Mouse (Mus musculus) intestine, embryonic 14.5 days (tissue): ENCODE measurements around the gene Rhox4e. TPM values are rescaled to one million over a fixed set of nuclear protein-coding genes. Genes with fewer than 3 reads are reported as not detected.
"Not testable (repeated sequence)": the region's sequence is repeated elsewhere in the genome, so short reads cannot be mapped to it uniquely, and the experiment has no call there.

ENCODE experiments used
- ATAC-seq: fragments of 200-750 bp; cut with Nextera tagmentation; replicated peaks from 2 replicates; pipeline ENCODE4 v1.8.0; 2017; ENCODE audit warnings: low read depth, moderate number of reproducible peaks, moderate TSS enrichment, moderate library complexity; ENCODE audit not compliant: low FRiP score, low TSS enrichment
- DNase-seq: peaks from one replicate; pipeline ENCODE4 v3.0.0-alpha.2; 2018; ENCODE audit warnings: low spot score
- H3K27ac ChIP-seq: fragments of 300-500 bp; sonication (generic); 2 replicates; pipeline ENCODE4 v1.5.1; 2014; ENCODE audit warnings: low read depth, mild to moderate bottlenecking, control low read depth
- H3K27me3 ChIP-seq: fragments of 300-500 bp; sonication (generic); replicated peaks from 2 replicates; pipeline ENCODE4 v1.6.1; 2014; ENCODE audit warnings: low read length, control low read depth; ENCODE audit not compliant: control insufficient read depth, insufficient read depth
- H3K36me3 ChIP-seq: fragments of 300-500 bp; sonication (generic); 2 replicates; pipeline ENCODE4 v1.6.1; 2014; ENCODE audit warnings: low read length, control low read depth; ENCODE audit not compliant: control insufficient read depth, insufficient read depth
- H3K4me1 ChIP-seq: fragments of 300-500 bp; sonication (generic); replicated peaks from 2 replicates; pipeline ENCODE4 v1.6.1; 2014; ENCODE audit warnings: low read length, control low read depth, mixed read lengths; ENCODE audit not compliant: control insufficient read depth, insufficient read depth
- H3K4me2 ChIP-seq: fragments of 300-500 bp; sonication (generic); 2 replicates; pipeline ENCODE4 v1.6.1; 2014; ENCODE audit warnings: low read length
- H3K4me3 ChIP-seq: fragments of 300-500 bp; sonication (generic); 2 replicates; pipeline ENCODE4 v1.5.1; 2014; ENCODE audit warnings: low read depth, low read length, control low read depth, mixed read lengths
- H3K9ac ChIP-seq: fragments of 300-500 bp; sonication (generic); 2 replicates; pipeline ENCODE4 v1.6.1; 2014; ENCODE audit warnings: mild to moderate bottlenecking, low read length
- H3K9me3 ChIP-seq: fragments of 300-500 bp; sonication (generic); 2 replicates; pipeline ENCODE4 v1.6.1; 2016; ENCODE audit warnings: low read length, control low read depth; ENCODE audit not compliant: control insufficient read depth
- WGBS: fragments of 180-500 bp; shearing (Covaris S2); extraction: QIAGEN DNeasy Blood & Tissue Kit; methylation state at CpG from one replicate; pipeline ENCODE4 v1.1.7; 2014; 5-methylcytosine and 5-hydroxymethylcytosine counted together
- polyA plus RNA-seq: library from polyadenylated mRNA; unstranded; fragments of >200 nt; fragmentation: Nextera tagmentation; extraction: Ambion mirVana; gene quantifications from 2 replicates; pipeline ENCODE4 v1.2.1, GENCODE M21; 2014

Gene Rhox4e
- polyA plus RNA-seq, result not detected in 2 replicates

DNA sequence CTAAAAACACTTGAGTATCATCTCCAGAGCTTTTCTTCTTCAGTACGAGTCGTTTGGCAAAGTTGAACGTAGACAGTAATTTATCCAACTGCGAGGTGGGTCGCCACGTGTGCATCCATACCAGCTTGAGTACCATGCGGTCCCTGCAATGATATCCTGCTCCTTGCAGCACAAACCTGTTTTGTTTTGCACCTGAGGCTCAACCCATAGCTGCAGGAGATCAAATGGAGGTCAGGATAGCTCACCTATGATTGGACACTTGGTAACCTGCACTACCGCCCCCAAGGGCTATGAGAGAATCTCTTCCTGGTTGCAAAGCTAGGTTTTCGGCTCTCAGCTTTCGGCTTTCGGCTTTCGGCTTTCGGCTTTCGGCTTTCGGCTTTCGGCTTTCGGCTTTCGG, at the start of gene Rhox4e:
TSS of gene Rhox4e (plus strand) at position 301 of the 400 bp plus-strand sequence.
- not testable (repeated sequence) for H3K27me3 ChIP-seq, H3K36me3 ChIP-seq, DNase-seq, H3K27ac ChIP-seq, H3K4me3 ChIP-seq, H3K9ac ChIP-seq, H3K4me1 ChIP-seq, ATAC-seq, H3K4me2 ChIP-seq, H3K9me3 ChIP-seq
- 100% methylated on average over 10 of the region's 18 CpGs for WGBS

DNA sequence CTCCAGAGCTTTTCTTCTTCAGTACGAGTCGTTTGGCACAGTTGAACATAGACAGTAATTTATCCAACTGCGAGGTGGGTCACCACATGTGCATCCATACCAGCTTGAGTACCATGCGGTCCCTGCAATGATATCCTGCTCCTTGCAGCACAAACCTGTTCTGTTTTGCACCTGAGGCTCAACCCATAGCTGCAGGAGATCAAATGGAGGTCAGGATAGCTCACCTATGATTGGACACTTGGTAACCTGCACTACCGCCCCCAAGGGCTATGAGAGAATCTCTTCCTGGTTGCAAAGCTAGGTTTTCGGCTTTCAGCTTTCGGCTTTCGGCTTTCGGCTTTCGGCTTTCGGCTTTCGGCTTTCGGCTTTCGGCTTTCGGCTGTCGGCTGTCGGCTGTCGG, 43.2 kb upstream of the Rhox4e start, which contains the start of gene Rhox4d:
TSS of gene Rhox4d (plus strand) at position 301 of the 400 bp plus-strand sequence.
- H3K27ac ChIP-seq, H3K27me3 ChIP-seq, H3K4me1 ChIP-seq, DNase-seq, H3K4me2 ChIP-seq, H3K9me3 ChIP-seq, H3K9ac ChIP-seq, ATAC-seq, H3K36me3 ChIP-seq, H3K4me3 ChIP-seq: not testable (repeated sequence)
- WGBS, result 96% methylated on average over 15 of the region's 18 CpGs

DNA sequence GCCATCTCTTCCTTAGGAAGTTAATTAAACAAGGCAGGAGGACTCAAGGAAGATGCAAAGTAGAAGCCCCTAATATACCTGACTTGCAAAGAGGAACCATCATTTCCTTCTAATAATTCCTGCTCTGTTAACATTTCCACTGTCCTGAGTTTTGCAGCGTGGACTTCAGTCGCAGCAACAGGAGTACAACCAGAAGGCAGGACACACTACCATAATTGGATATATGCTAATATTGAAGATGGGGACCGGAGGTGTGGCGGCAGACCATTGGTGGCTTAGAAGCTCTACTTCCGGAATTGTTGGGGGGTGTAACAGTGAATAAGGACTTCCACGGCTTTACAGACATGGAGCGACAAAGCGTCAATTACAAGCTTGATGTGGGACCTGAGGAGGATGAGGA, 27.1 kb upstream of the Rhox4e start, which contains the start of gene Rhox2e:
TSS of gene Rhox2e (plus strand) at position 301 of the 400 bp plus-strand sequence.
- H3K4me1 ChIP-seq, H3K27ac ChIP-seq, H3K9me3 ChIP-seq, H3K27me3 ChIP-seq, DNase-seq, ATAC-seq, H3K36me3 ChIP-seq, H3K4me2 ChIP-seq, H3K9ac ChIP-seq, H3K4me3 ChIP-seq: not testable (repeated sequence)
- 100% methylated on average over 2 of the region's 8 CpGs for WGBS

DNA sequence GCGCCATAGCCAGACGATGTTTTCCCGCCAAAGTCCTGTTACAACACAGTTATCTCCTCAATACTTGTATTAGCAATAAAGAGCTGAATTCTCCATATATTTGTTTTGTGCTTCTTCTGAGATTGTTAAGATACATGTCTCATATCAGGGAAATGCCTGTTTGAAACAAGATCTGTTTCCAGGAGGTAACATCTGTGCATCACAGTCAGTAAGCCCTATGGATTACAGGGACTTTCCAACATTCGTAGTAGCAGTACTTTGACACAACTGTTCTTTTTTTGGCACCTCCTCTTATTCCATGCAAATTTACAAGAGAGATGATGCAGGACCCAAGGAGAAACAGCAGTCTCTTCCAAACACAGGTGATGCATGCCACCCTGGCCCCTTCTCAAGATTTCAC, 15.5 kb upstream of the Rhox4e start, which contains the start of gene Rhox3e:
TSS of gene Rhox3e (plus strand) at position 301 of the 400 bp plus-strand sequence.
- H3K4me1 ChIP-seq, ATAC-seq, H3K4me2 ChIP-seq, H3K9me3 ChIP-seq, H3K27ac ChIP-seq, H3K9ac ChIP-seq, H3K27me3 ChIP-seq, DNase-seq, H3K4me3 ChIP-seq, H3K36me3 ChIP-seq: not testable (repeated sequence)
- no CpG with 5 or more reads among the region's 4 CpGs for WGBS

DNA sequence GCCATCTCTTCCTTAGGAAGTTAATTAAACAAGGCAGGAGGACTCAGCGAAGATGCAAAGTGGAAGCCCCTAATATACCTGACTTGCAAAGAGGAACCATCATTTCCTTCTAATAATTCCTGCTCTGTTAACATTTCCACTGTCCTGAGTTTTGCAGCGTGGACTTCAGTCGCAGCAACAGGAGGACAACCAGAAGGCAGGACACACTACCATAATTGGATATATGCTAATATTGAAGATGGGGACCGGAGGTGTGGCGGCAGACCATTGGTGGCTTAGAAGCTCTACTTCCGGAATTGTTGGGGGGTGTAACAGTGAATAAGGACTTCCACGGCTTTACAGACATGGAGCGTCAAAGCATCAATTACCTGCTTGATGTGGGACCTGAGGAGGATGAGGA, 13.9 kb downstream of the Rhox4e start, which contains the start of gene Rhox2f:
TSS of gene Rhox2f (plus strand) at position 301 of the 400 bp plus-strand sequence.
- WGBS, result 85% methylated on average over 5 of the region's 8 CpGs
- ATAC-seq, H3K36me3 ChIP-seq, H3K27ac ChIP-seq, H3K4me3 ChIP-seq, DNase-seq, H3K4me2 ChIP-seq, H3K27me3 ChIP-seq, H3K4me1 ChIP-seq, H3K9ac ChIP-seq, H3K9me3 ChIP-seq: not testable (repeated sequence)

DNA sequence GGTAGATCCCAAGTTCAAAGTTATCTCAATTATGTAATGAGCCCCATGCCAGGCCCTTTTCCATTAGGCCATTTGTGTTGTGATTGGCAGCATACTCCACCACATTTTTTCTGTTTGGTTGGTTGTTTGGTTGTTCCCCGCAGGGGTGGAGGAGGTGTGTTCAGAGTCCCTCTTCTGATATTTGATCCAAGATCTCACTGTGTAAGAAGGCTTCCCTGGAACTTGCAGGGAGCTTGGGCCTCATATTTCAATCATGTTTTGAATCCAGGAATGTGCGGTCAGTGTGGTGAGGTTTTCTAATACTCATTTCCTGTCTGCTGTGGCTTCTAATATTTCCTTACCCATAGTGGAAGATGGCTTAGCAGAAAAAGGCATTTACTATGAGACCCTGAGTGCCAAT, 15.4 kb downstream of the Rhox4e start:
- H3K4me3 ChIP-seq, H3K4me1 ChIP-seq, H3K4me2 ChIP-seq, ATAC-seq, H3K27ac ChIP-seq, DNase-seq, H3K27me3 ChIP-seq, H3K9me3 ChIP-seq, H3K36me3 ChIP-seq, H3K9ac ChIP-seq: not testable (repeated sequence)
- WGBS, result 56% methylated on average over 2 of the region's 2 CpGs

DNA sequence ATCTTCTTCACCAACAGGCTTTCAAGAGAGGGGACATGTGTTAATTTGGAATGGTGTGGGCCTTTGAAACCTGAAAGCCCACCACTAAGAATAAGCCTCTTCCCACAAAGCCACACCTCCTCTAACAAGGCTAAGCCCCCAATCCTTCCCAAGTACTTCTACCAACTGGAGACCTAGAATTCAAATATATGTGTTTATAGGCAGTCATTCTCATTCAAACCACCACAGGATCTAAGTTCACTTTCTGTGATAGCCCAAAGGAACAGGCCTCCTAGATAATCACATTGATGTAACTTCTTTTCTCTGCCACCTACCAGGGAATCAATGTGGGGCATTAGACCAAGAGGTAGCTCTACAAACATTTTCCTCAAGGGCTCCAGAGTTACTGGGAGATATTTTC, 23.5 kb downstream of the Rhox4e start, which contains the start of gene Rhox3f:
TSS of gene Rhox3f (plus strand) at position 301 of the 400 bp plus-strand sequence.
- not testable (repeated sequence) for ATAC-seq, H3K4me1 ChIP-seq

DNA sequence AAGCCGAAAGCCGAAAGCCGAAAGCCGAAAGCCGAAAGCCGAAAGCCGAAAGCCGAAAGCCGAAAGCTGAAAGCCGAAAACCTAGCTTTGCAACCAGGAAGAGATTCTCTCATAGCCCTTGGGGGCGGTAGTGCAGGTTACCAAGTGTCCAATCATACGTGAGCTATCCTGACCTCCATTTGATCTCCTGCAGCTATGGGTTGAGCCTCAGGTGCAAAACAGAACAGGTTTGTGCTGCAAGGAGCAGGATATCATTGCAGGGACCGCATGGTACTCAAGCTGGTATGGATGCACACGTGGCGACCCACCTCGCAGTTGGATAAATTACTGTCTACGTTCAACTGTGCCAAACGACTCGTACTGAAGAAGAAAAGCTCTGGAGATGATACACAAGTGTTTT, 50.4 kb downstream of the Rhox4e start, which contains the start of gene Rhox4f:
TSS of gene Rhox4f (minus strand) at position 101 of the 400 bp plus-strand sequence.
- not testable (repeated sequence) for DNase-seq, ATAC-seq
- 96% methylated on average over 14 of the region's 19 CpGs for WGBS

More for the DNA sequence above, 23.5 kb downstream of the Rhox4e start, which contains the start of gene Rhox3f:
- H3K27ac ChIP-seq, H3K4me3 ChIP-seq, H3K9me3 ChIP-seq, H3K27me3 ChIP-seq, H3K4me2 ChIP-seq, H3K36me3 ChIP-seq, H3K9ac ChIP-seq, DNase-seq: not testable (repeated sequence)

More for the DNA sequence above, 50.4 kb downstream of the Rhox4e start, which contains the start of gene Rhox4f:
- not testable (repeated sequence) for H3K9me3 ChIP-seq, H3K4me1 ChIP-seq, H3K36me3 ChIP-seq, H3K4me3 ChIP-seq, H3K27me3 ChIP-seq, H3K9ac ChIP-seq, H3K4me2 ChIP-seq, H3K27ac ChIP-seq
